Mouse (Mus musculus) lung, adult 2 months (tissue): ENCODE data around the gene Pfn1.

Experiments used
- CTCF ChIP-seq: fragments of 200-500 bp; IDR thresholded peaks from 2 replicates; pipeline ENCODE4 v1.5.1; 2011; ENCODE audit warnings: mild to moderate bottlenecking, low read length, control low read depth; ENCODE audit not compliant: insufficient read depth
- POLR2A ChIP-seq: fragments of 200-500 bp; IDR thresholded peaks from 2 replicates; pipeline ENCODE4 v1.6.1; 2011; ENCODE audit warnings: low read depth, mild to moderate bottlenecking, control low read depth, low read length, borderline replicate concordance; ENCODE audit errors: extremely low read depth

GRCm38 (mm10) chr11:70621972-70622814, 32.3 kb downstream of the Pfn1 start:
- no peak for TF ChIP-seq CTCF
- no peak for TF ChIP-seq POLR2A
